Mouse (Mus musculus) liver, embryonic 14.5 days (tissue): ENCODE measurements around the gene Zfp872. TPM values are rescaled to one million over a fixed set of nuclear protein-coding genes. Genes with fewer than 3 reads are reported as not detected.
A peak's percentile ranks its signal among the peaks of the same experiment; 100 is the strongest.

Experiments
- ATAC-seq: fragments of 200-750 bp; cut with Nextera tagmentation; 2 replicates; pipeline ENCODE4 v1.8.0; 2017; ENCODE audit warnings: moderate number of reproducible peaks, mild to moderate bottlenecking, moderate library complexity; ENCODE audit not compliant: insufficient read depth
- DNase-seq, 3 experiments: peaks; one replicate each; pipeline ENCODE4 v3.0.0-alpha.2; 2012 to 2013; ENCODE audit warnings: low read depth in 3 of 3, low spot score in 3 of 3
- H3K27ac ChIP-seq: fragments of 300-500 bp; sonication (generic); 2 replicates; pipeline ENCODE4 v1.5.1; 2014; ENCODE audit warnings: moderate library complexity, mild to moderate bottlenecking, control low read depth, inconsistent platforms
- H3K27me3 ChIP-seq: fragments of 300-500 bp; sonication (generic); 2 replicates; pipeline ENCODE4 v1.6.1; 2014; ENCODE audit warnings: mild to moderate bottlenecking, low read length, moderate library complexity; ENCODE audit not compliant: control insufficient read depth, insufficient read depth
- H3K36me3 ChIP-seq: fragments of 300-500 bp; sonication (generic); replicated peaks from 2 replicates; pipeline ENCODE4 v1.6.1; 2014; ENCODE audit warnings: low read depth; ENCODE audit not compliant: control insufficient read depth, insufficient read depth
- H3K4me1 ChIP-seq, 2 experiments: fragments of 200-500 bp in 1 of 2; fragments of 300-500 bp in 1 of 2; sonication (generic) in 1 of 2; replicated peaks; 2 replicates each; pipeline ENCODE4 v1.6.1; 2012 to 2014; ENCODE audit warnings: antibody characterized with exemption in 1 of 2, inconsistent platforms in 1 of 2, low read length in 1 of 2; ENCODE audit not compliant: control insufficient read depth in 2 of 2, insufficient read depth in 2 of 2
- H3K4me2 ChIP-seq: fragments of 300-500 bp; sonication (generic); 2 replicates; pipeline ENCODE4 v1.6.1; 2014; ENCODE audit warnings: low read depth, mild to moderate bottlenecking, control low read depth, moderate library complexity
- H3K4me3 ChIP-seq, 2 experiments: fragments of 200-500 bp in 1 of 2; fragments of 300-500 bp in 1 of 2; sonication (generic) in 1 of 2; 2 replicates each; pipeline ENCODE4 v1.5.1; 2012 to 2014; ENCODE audit warnings: low read depth in 2 of 2, low read length in 2 of 2, mild to moderate bottlenecking in 2 of 2, control low read depth in 1 of 2, inconsistent platforms in 1 of 2, moderate library complexity in 1 of 2; ENCODE audit not compliant: insufficient read depth in 1 of 2
- H3K9ac ChIP-seq: fragments of 300-500 bp; sonication (generic); replicated peaks from 2 replicates; pipeline ENCODE4 v1.6.1; 2014; ENCODE audit warnings: mild to moderate bottlenecking, control low read depth, moderate library complexity
- H3K9me3 ChIP-seq: fragments of 300-500 bp; sonication (generic); 2 replicates; pipeline ENCODE4 v1.6.1; 2016; ENCODE audit warnings: low read length, mixed read lengths; ENCODE audit not compliant: control insufficient read depth
- CTCF ChIP-seq: IDR thresholded peaks from 2 replicates; pipeline ENCODE4 v1.5.1; 2016; ENCODE audit warnings: antibody characterized with exemption, low read depth, control low read depth
- EP300 ChIP-seq: IDR thresholded peaks from 2 replicates; pipeline ENCODE4 v1.6.1; 2016; ENCODE audit warnings: antibody characterized with exemption, low read depth
- WGBS: fragments of 180-500 bp; shearing (Covaris S2); extraction: QIAGEN DNeasy Blood & Tissue Kit; methylation state at CpG from one replicate; pipeline ENCODE4 v1.1.7; 2014; ENCODE audit not compliant: insufficient replicate concordance; 5-methylcytosine and 5-hydroxymethylcytosine counted together
- polyA plus RNA-seq, 2 experiments: library from polyadenylated mRNA; depleted of rRNA in 1 of 2; stranded (reverse) in 1 of 2; unstranded in 1 of 2; fragments of >200 nt; fragmentation: Nextera tagmentation in 1 of 2; extraction: Ambion mirVana in 1 of 2; gene quantifications; 2 replicates each; pipeline versions ENCODE4 v1.2.1 to v1.2.3; 2012 to 2014

Zfp872 gene
- polyA plus RNA-seq, 2 experiments: not detected

DNA sequence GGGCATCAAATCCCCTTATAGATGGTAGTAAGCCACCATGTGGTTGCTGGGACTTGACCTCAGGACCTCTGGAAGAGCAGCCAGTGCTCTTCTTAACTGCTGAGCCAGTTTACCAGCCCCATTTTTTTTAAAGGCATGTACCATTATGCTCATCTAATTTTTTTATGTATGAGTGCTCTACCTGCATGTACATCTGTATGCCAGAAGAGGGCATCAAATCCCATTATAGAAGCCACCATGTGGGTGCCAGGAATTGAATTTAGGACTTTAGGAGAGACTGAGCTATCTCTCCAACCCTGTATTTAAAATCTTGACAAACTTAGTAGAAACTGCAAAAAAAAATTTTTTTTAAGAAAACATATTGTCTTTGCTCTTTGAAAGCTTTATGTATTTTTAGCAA, 42.7 kb downstream of the Zfp872 start:
- ATAC-seq (no peak), DNase-seq (peak in 2 of 3 experiments; percentile 10 to 17)
- Histone ChIP-seq H3K4me2 (no peak overlapping the region), H3K27ac (no peak overlapping the region), H3K36me3 (peaks cover 7% of the 10 kb centered on the region), H3K9me3 (no peaks in the 10 kb centered on the region), H3K4me1 (no peaks in the 10 kb centered on the region; a peak in 1 of 4 replicates), H3K27me3 (no peaks in the 10 kb centered on the region), H3K9ac (no peak overlapping the region), H3K4me3 (no peak overlapping the region)
- TF ChIP-seq EP300 (no peak), CTCF (peak; percentile 38; the same call in 1 of the 2 replicates)

DNA sequence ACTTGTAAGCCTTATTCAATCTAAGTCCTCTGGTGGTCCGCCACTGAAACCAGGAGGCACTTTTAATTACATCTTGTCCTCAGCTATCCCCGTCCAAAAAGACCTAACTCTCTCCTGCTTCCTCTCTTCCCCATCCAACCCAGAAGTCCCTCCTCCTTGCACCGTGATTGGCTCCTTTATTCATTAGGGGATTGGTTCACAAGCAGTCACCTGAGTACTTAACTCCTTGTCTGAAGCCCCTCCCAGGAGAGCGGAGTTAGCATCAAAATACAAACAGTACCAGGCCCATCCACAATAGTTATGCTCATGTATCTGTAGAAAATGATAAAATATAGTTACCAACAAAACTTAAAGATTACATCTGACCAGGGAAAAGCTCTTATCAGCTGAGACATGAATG, 52.1 kb downstream of the Zfp872 start:
- no peak overlapping the region for H3K4me3 ChIP-seq
- H3K36me3 ChIP-seq: peaks cover 41% of the 10 kb centered on the region
- no peaks in the 10 kb centered on the region for H3K4me1 ChIP-seq
- TF ChIP-seq CTCF: no peak
- TF ChIP-seq EP300: no peak
- 89% methylated on average over 4 of the region's 4 CpGs for WGBS
- H3K27ac ChIP-seq: no peak overlapping the region
- no peak overlapping the region for H3K4me2 ChIP-seq
- no peak for ATAC-seq
- H3K9ac ChIP-seq: no peak overlapping the region
- H3K9me3 ChIP-seq: no peaks in the 10 kb centered on the region
- H3K27me3 ChIP-seq: no peaks in the 10 kb centered on the region
- DNase-seq: no peak

DNA sequence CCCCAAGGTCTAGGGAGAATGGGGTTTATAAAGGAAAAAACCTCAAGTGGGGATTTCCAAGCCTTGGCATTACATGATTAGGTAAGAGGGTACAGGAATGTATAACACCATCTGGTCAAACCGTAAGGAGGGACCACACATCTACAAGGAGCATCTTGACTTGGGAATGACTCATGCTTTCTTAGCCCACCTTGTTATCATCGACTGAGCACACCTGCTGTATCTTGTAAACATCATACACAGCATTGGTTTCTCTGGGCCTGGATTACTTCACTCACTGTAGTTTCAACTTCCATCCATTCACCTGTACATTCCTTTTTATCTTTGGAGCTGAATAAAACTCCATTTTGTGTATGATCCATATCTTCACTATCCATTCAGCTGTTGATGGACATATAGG, 56.4 kb downstream of the Zfp872 start:
- H3K9me3 ChIP-seq: no peaks in the 10 kb centered on the region
- ATAC-seq (no peak), DNase-seq (no peak)
- TF ChIP-seq EP300: no peak
- TF ChIP-seq CTCF: no peak
- no peak overlapping the region for H3K27ac ChIP-seq
- no peak overlapping the region for H3K4me3 ChIP-seq
- no peaks in the 10 kb centered on the region for H3K4me1 ChIP-seq
- WGBS: 67% methylated on average over 2 of the region's 2 CpGs
- H3K27me3 ChIP-seq: no peaks in the 10 kb centered on the region
- no peak overlapping the region for H3K4me2 ChIP-seq
- peaks cover 22% of the 10 kb centered on the region for H3K36me3 ChIP-seq
- no peak overlapping the region for H3K9ac ChIP-seq

Other genes starting within 250 kb of the Zfp872 start
- gene Swsap1, start 232.3 kb upstream of the Zfp872 start, polyA plus RNA-seq (2012; rRNA removed): 1.4 TPM in 2 replicates
- gene Swsap1, start 232.3 kb upstream of the Zfp872 start, polyA plus RNA-seq (2014; fragmentation: Nextera tagmentation; extraction: Ambion mirVana): 3.5 and 3.6 TPM in 2 replicates
- 146 and 180 TPM in 2 replicates for gene Epor, start 224.6 kb upstream of the Zfp872 start, polyA plus RNA-seq (2012; rRNA removed)
- gene Epor, start 224.6 kb upstream of the Zfp872 start, polyA plus RNA-seq (2014; fragmentation: Nextera tagmentation; extraction: Ambion mirVana): 82.6 and 96.5 TPM in 2 replicates
- gene Rgl3, start 198.6 kb upstream of the Zfp872 start, polyA plus RNA-seq (2012; rRNA removed): 0.19 and 0.24 TPM in 2 replicates
- gene Rgl3, start 198.6 kb upstream of the Zfp872 start, polyA plus RNA-seq (2014; fragmentation: Nextera tagmentation; extraction: Ambion mirVana): 0.27 TPM in 1 of 2 replicates, not detected in the other
- gene Ccdc151, start 185.5 kb upstream of the Zfp872 start, polyA plus RNA-seq (2012; rRNA removed): 0.02 and 0.06 TPM in 2 replicates
- not detected in 2 replicates for gene Ccdc151, start 185.5 kb upstream of the Zfp872 start, polyA plus RNA-seq (2014; fragmentation: Nextera tagmentation; extraction: Ambion mirVana)
- 31.5 and 45.1 TPM in 2 replicates for gene Prkcsh, start 185.3 kb upstream of the Zfp872 start, polyA plus RNA-seq (2012; rRNA removed)
- 29.2 and 31.2 TPM in 2 replicates for gene Prkcsh, start 185.3 kb upstream of the Zfp872 start, polyA plus RNA-seq (2014; fragmentation: Nextera tagmentation; extraction: Ambion mirVana)
- gene Elavl3, start 136.1 kb upstream of the Zfp872 start, polyA plus RNA-seq (2012; rRNA removed): 0.01 and 0.22 TPM in 2 replicates
- gene Elavl3, start 136.1 kb upstream of the Zfp872 start, polyA plus RNA-seq (2014; fragmentation: Nextera tagmentation; extraction: Ambion mirVana): not detected in 2 replicates
- gene Gm49318, start 116.8 kb upstream of the Zfp872 start, polyA plus RNA-seq (2012; rRNA removed): not detected in 2 replicates
- not detected in 2 replicates for gene Gm49318, start 116.8 kb upstream of the Zfp872 start, polyA plus RNA-seq (2014; fragmentation: Nextera tagmentation; extraction: Ambion mirVana)
- gene Zfp653, start 116.7 kb upstream of the Zfp872 start, polyA plus RNA-seq (2012; rRNA removed): 6.6 and 8.0 TPM in 2 replicates
- gene Zfp653, start 116.7 kb upstream of the Zfp872 start, polyA plus RNA-seq (2014; fragmentation: Nextera tagmentation; extraction: Ambion mirVana): 2.4 and 3.1 TPM in 2 replicates
- 14.6 and 14.7 TPM in 2 replicates for gene Ecsit, start 102.7 kb upstream of the Zfp872 start, polyA plus RNA-seq (2012; rRNA removed)
- 16.8 and 19.9 TPM in 2 replicates for gene Ecsit, start 102.7 kb upstream of the Zfp872 start, polyA plus RNA-seq (2014; fragmentation: Nextera tagmentation; extraction: Ambion mirVana)
- gene Cnn1, start 88.9 kb upstream of the Zfp872 start, polyA plus RNA-seq (2012; rRNA removed): 0.17 and 0.91 TPM in 2 replicates
- gene Cnn1, start 88.9 kb upstream of the Zfp872 start, polyA plus RNA-seq (2014; fragmentation: Nextera tagmentation; extraction: Ambion mirVana): 0.09 and 0.44 TPM in 2 replicates
- 59.5 and 72.5 TPM in 2 replicates for gene Elof1, start 70.9 kb upstream of the Zfp872 start, polyA plus RNA-seq (2012; rRNA removed)
- gene Elof1, start 70.9 kb upstream of the Zfp872 start, polyA plus RNA-seq (2014; fragmentation: Nextera tagmentation; extraction: Ambion mirVana): 98.2 and 102 TPM in 2 replicates
- gene Acp5, start 52.4 kb upstream of the Zfp872 start, polyA plus RNA-seq (2012; rRNA removed): 181 and 203 TPM in 2 replicates
- gene Acp5, start 52.4 kb upstream of the Zfp872 start, polyA plus RNA-seq (2014; fragmentation: Nextera tagmentation; extraction: Ambion mirVana): 195 and 196 TPM in 2 replicates
- gene Pigyl, start 31.2 kb upstream of the Zfp872 start, polyA plus RNA-seq (2012; rRNA removed): 17.5 and 26.4 TPM in 2 replicates
- gene Pigyl, start 31.2 kb upstream of the Zfp872 start, polyA plus RNA-seq (2014; fragmentation: Nextera tagmentation; extraction: Ambion mirVana): 41.5 and 42.1 TPM in 2 replicates
- gene Zfp809, start 37.6 kb downstream of the Zfp872 start, polyA plus RNA-seq (2012; rRNA removed): 2.8 and 4.7 TPM in 2 replicates
- 6.0 and 6.5 TPM in 2 replicates for gene Zfp809, start 37.6 kb downstream of the Zfp872 start, polyA plus RNA-seq (2014; fragmentation: Nextera tagmentation; extraction: Ambion mirVana)
- gene Zfp599, start 71.8 kb downstream of the Zfp872 start, polyA plus RNA-seq (2012; rRNA removed): 0.35 and 0.63 TPM in 2 replicates
- gene Zfp599, start 71.8 kb downstream of the Zfp872 start, polyA plus RNA-seq (2014; fragmentation: Nextera tagmentation; extraction: Ambion mirVana): 1.5 and 1.9 TPM in 2 replicates
- gene Zfp810, start 119.6 kb downstream of the Zfp872 start, polyA plus RNA-seq (2012; rRNA removed): 1.5 and 2.2 TPM in 2 replicates
- gene Zfp810, start 119.6 kb downstream of the Zfp872 start, polyA plus RNA-seq (2014; fragmentation: Nextera tagmentation; extraction: Ambion mirVana): 1.9 and 2.0 TPM in 2 replicates
- gene Anln, start 201.1 kb downstream of the Zfp872 start, polyA plus RNA-seq (2012; rRNA removed): 13.8 and 20.1 TPM in 2 replicates
- 27.0 and 31.2 TPM in 2 replicates for gene Anln, start 201.1 kb downstream of the Zfp872 start, polyA plus RNA-seq (2014; fragmentation: Nextera tagmentation; extraction: Ambion mirVana)
- gene 9530077C05Rik, start 223.4 kb downstream of the Zfp872 start, polyA plus RNA-seq (2012; rRNA removed): 0.89 and 1.1 TPM in 2 replicates
- gene 9530077C05Rik, start 223.4 kb downstream of the Zfp872 start, polyA plus RNA-seq (2014; fragmentation: Nextera tagmentation; extraction: Ambion mirVana): 1.5 and 1.8 TPM in 2 replicates